Mouse (Mus musculus) testis, adult 2 months (tissue): Measurements from ENCODE around the gene Gm21981.
A peak's percentile ranks its signal among the peaks of the same experiment; 100 is the strongest.

ENCODE experiments used
- CTCF ChIP-seq: fragments of 200-500 bp; IDR thresholded peaks from 2 replicates; pipeline ENCODE4 v1.5.1; 2012; ENCODE audit warnings: low read depth, mild to moderate bottlenecking, inconsistent platforms, low read length, moderate library complexity; ENCODE audit not compliant: control insufficient read depth, insufficient read depth, insufficient replicate concordance
- POLR2A ChIP-seq: fragments of 200-500 bp; IDR thresholded peaks from 2 replicates; pipeline ENCODE4 v1.6.1; 2012; ENCODE audit warnings: low read depth, mild to moderate bottlenecking, inconsistent platforms, low read length, moderate library complexity; ENCODE audit not compliant: control insufficient read depth

DNA sequence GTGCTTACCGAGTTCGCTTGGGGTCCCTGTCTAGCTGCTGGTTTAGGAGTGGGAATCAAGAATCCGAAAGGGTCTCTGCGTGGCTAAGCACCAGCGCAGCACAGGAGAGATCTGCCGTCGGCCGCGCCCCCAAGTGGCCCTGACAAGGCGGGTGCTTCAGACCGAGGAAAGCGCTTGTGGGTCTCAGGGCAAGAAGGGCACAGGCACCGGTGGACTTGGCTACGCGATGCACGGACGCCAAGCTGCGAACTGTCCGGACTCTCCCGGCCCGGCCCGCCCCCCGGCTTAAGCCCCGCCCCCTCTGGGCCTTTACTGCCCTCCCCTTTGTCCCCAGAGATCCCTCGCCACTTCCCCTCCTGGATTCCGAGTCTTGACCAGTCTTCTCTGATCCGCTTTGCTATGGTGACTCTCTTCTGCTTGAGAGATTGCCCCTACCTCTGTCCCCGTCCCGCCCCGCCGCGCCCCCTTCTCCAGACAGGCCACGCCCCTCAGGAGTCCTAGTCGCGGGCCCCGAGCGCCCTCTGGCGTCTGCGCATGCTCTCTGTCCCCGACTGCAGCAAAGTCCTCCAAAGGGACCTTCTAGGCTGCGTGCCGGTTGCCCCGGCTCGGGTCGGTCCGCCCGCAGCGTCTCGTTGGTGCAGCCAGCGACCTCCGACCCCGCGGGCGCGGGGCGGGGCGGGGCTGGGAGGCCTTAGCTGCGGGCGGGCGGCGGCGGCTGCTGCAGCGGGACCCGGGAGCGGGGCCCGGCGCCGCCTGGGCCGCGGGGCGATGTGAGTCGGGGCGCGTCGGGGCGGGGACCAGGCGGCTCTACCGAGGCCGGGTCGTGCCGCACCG is 465 bp upstream of the Gm21981 start, which contains the start of gene Prickle4:
- TF ChIP-seq CTCF (peak; percentile 62; the same call in 1 of the 2 replicates), POLR2A (peak; percentile 54)
